Mouse (Mus musculus): Measurements from ENCODE around the gene Cdh8.
A peak's percentile ranks its signal among the peaks of the same experiment; 100 is the strongest.

Gene Cdh8

DNA sequence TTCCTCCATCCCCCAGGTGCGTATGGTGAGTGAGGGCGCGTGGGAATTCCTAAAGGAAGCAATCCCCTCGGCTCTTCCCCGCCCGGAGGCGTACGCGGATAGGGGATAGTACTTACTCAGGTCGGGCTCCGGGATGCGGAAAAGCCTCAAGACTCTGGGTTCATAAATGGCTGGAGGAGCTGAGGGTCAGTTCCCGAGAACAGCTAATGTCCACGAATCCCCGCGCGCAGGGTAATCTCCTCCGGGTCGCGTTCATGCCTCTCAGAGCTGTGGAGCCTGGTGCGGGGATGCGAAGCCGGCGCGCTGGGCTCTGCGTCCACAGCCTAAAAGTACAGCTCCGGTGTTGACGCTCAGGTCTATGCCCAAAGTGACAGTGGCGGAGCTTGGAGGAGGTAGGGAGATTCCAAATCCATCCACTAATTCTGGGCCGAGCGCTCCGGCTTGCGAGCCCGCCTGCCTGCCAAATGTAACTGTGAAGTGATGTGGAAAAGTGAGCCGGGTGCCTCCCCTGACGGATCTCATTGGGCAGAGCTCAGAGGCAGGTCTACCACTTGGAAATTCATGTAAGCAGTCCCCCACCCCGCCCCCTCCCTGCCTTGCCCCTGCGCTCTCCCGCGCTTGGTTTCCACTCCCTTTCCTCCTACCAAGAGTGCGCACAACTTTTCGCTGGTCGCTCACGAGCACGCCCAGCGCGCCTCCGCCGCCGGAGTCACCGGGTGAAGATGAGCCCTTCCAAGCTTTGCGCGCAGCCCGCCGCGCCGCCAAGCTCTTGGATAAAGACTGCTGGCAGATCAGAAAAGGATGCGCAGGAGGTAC is at the start of gene Cdh8:
Cdh8 (minus strand) TSS at position 506 of the 816 bp plus-strand sequence.
- DNase-seq = peak in 1 of 2 experiments; percentile 2

- no peak for DNase-seq
Observed at GRCm38 (mm10) chr8:99446506-99446905, 30.2 kb upstream of the Cdh8 start.

DNA sequence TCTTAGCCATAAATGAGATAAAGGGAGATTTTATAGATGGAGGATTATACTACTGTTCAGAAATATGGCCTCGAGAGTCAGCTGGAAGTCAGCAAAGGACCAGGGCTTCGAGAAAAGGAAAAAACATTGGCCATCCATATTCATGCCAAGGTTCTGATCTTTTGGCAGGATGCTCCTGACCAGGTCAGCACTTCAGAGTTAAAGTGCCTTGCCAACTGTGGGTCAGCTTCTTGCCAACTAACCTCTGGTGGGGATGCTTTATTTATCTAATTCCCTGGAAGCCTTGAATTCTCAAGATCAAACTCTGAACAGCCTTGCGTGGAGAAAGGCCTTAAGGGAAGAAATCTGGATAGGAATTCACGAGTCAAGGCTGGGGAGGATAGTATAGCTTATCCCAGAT is 9.6 kb upstream of the Cdh8 start:
- DNase-seq = no peak

DNA sequence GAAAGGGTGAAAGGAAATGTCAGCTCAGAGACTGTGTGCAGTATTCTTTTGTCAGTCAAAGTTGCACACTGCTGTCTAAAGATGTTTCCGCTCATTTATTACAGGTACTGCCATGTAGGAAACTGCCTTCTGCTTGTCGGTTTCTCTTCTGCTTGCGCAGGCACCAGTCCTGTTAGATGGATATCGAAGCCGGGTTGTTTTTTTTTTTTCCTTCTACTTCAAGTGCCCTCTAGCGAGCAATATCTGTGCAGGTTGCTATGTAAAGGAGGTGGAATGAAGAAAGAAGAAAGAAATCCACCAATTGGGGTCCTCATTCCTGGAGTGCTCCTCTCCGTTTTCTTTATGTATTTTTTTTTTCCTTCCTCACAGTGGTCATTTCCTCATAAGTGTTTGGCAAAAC is 5.2 kb upstream of the Cdh8 start:
- no peak for DNase-seq

DNA sequence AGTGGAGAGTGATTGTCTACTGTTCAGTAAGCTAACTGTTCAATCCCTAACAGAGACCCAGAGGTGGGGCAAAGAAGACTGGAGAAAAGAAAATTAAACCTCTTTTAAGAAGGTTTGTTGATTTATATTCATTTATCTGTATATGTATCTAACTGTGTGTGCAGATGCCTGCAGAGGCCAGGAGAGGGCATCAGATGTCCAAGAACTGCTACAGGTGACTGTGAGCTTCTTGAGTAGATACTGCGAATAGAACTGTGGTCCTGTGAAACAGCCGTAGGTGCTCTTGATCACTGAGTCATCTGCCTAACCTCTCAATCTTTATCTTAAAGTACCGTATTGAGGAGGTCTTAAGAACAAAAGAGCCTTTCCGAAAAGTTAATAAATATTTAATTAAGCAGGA is 3.5 kb upstream of the Cdh8 start:
- DNase-seq = no peak

DNA sequence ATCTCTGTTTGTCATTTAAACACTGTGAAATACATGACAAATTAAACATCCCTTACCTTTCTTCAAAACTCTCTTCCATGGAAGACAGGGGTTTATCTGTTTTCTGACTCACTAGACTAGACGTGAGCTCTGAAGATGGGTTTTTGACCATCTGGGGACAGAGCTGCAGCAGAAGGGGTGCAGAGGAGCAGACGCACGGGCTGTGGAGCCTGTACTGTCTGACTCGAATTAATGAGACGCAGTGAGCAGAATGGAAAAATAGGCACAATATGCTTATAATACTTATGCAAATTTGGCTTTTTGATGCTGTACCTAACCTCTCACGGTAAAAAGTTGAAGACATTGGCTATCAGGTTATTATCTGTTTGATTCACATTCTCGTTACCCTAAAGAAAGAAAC is 1.2 kb upstream of the Cdh8 start:
- no peak for DNase-seq

DNA sequence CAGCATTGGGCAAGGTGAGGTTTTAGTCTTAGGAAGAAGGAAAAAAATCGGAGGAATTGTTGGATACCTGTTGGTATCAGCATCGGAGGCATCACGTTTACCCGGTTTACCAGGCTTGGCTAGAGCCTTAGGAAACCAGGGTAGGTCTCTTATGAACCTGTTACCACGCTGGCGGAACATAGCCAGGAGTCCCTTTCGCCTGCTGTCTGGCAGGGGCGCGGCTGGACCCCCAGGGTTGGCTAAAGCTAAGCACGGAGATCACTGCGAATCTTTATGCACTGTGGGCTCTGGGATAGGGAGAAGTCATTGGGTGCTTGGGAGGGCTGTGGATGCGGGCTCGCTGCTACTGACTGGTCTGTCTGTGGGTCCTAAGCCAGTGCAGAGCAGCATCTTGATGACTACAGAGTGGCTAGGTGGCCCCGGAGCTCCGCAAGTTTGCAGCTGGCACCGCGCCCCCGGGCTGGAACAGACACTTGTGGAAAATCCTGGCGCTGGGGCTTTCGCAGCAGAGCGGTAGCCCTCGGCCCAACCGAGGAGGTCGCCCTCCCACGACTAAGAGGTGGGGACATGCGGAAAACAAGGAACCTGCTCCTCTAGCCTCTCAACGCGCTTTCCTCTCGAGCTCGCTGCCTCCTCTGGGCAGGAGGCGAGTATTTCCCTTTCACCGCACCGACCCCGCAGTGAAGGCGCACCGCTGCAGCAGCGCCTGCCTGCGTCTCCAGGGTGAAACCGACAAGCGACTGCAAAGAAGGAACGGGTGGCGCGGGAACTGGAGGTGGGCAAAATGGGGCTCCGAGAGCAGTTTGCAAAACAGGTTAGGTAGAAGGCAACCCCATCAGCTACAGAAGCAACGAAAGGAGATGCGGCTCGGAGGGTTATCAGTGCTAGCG is 950 bp downstream of the Cdh8 start:
- DNase-seq = peak in 1 of 2 experiments; percentile 2

DNA sequence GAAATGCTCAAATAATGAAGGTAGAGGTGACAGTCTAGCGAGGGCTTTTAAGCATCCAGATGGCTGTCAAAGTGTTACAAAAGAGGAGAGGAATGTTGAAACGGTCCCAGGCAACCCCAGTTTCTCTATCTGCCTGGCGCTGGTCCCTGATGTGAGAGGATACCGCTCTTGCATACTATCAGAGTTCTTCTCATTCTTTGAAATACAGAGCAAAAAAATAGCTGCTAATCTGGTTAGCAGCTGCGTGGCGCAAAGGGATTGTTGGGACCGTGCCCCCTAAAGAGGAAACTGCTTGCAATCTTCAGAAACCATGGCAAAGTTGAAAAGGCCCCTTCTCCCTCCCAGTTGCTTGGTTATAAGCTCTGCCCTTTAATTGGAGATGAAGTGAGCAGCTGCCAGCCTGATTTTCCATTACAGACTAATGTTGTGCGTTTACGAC is 1.8 kb downstream of the Cdh8 start:
- DNase-seq = no peak

DNA sequence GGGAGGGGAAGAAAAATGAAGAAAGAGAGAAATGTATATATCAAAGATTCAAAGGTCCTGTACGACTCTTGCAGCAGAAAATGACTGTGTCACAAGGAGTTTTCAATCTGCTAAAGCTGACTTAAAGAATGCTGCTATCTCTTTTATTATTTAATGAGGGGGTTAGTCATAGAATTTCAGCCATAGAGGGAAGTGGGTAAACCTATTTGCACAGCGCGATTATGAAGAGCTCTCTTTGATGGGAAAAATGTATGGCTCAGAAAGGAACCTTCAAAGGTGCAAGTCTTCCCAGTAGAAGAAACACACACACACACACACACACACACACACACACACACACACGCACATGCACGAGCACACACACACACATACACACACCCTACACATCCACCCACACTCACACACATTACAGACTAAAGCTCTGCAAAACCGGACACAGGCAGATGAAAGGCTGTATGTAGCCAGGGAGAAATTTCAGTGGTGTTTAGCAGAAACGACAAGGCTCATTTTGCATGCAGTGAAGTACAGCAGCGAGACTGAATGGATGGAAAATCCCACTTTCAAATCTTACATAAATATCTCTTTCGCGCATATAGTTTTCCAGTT is 2.3 kb downstream of the Cdh8 start:
- DNase-seq = no peak

DNA sequence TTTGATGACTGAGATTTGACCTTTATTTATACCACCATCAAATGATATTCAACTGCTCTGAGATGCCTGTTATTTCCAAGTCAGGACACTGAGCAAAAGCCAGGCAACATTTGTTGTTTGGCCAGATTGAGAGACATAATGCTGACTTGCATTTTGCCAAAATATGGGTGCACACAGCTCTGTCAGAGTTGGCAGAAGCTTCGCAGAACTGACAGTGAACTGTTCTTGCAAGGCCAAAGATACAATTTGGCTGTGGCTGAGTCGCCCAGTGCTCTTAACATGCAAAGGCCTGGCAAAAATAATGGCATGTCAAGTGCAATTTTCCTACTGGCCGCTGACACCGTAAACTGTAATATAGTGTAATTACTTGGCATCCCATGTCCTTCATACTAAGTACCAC is 22.4 kb downstream of the Cdh8 start:
- DNase-seq = no peak

DNA sequence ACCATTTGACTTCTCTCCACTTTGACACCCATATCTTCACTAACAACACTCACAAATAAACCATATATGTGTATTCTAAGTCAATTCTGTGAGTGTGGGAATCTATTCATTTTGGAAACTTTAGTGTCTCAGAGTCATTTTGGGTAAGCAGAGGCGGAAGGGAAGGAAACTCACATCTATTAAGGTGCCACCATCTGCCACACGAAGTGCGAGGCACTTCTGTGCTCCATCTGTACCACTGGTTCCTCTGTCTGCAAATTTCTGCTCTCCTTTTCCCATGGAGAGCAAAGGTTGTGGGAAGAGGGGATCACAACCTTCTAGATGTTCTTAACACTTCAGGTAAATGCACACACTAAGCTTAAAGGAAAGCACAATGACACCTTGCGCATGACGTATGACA is 46.2 kb downstream of the Cdh8 start:
- no peak for DNase-seq

- DNase-seq = no peak
Observed at GRCm38 (mm10) chr8:99369166-99369565, 47.1 kb downstream of the Cdh8 start.

- DNase-seq = no peak
Observed at GRCm38 (mm10) chr8:99368449-99368848, 47.8 kb downstream of the Cdh8 start.

- DNase-seq = no peak
Observed at GRCm38 (mm10) chr8:99353923-99354322, 62.3 kb downstream of the Cdh8 start.

DNA sequence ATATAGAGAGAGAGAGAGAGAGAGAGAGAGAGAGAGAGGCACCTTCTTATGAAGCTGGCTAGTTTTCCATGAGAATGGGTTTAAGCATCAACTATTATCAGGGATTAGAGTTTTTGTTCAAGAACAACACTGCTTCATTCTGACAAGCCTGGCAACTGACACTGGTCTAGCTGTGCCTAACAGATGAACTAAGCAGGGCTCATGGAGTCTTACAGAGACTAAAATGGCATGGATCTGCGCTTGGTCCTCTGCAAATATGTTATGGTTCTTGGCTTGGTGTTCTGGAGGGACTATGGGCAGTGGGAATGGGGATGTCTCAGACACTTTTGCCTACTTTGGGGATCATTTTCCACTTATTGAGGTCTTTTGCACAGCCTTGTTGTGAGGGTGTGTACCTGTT is 63.0 kb downstream of the Cdh8 start:
- DNase-seq = no peak

DNA sequence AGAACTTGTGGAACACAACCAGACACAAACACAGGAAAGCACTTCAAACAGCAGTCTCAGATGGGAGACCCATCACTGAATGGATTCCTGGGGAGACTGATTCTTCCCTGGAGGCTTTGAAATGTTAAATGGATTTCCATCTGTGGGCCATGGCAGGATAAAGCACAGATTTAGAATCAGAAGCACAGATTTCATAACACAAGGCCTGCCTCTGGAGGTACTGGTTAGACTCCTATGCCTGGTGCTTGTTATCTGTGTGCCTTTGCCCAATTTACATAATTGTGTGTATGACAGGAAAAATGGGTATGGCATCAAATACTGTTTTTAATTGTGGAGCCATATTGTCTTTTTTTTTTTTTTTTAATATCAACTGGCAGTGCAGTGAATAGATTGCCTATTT is 66.8 kb downstream of the Cdh8 start:
- no peak for DNase-seq

- no peak for DNase-seq
Observed at GRCm38 (mm10) chr8:99348618-99349017, 67.7 kb downstream of the Cdh8 start.

- DNase-seq = no peak
Observed at GRCm38 (mm10) chr8:99339310-99339709, 77.0 kb downstream of the Cdh8 start.

DNA sequence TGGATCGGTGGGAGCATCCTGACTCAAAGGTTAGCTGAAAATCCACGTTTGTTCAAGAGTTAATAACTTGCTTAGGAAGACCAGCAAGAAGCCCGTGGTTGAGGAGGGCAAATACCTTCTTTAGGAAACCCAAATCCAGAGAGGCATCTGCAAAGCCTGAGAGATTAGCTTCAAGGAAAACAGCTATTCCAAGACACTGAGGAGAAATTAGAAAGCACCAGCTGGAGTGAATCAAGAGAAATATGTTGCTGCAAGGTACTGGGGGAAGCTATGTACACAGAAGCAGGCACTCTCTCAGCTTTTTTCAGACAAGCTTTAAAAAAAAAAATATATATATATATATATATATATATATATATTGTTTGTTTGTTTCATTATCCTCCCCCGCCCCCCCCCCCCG is 88.7 kb downstream of the Cdh8 start:
- DNase-seq = no peak

GRCm38 (mm10) chr8:99314561-99314960 is 101.7 kb downstream of the Cdh8 start:
- no peak for DNase-seq

GRCm38 (mm10) chr8:99304184-99304583 is 112.1 kb downstream of the Cdh8 start:
- DNase-seq = no peak

- DNase-seq = no peak
Observed at GRCm38 (mm10) chr8:99290201-99290600, 126.1 kb downstream of the Cdh8 start.

DNA sequence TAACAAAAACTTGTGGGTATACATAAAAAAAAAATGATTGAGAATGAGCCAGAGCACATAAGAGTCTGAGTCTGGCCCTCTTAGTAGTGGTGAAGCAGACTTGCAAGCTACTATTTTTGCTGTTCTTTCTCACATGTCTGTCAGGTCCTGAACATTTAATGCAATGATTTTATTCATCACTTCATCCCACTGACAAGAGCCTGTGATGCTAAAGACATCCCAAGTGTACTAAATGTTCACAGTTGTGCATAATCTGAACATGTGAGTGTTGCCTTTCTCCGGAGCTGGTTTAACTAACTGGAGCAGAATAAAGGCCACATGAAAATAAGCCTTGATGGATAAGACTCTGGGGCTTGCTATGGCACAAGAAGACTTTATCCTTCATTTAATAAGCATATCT is 131.2 kb downstream of the Cdh8 start:
- no peak for DNase-seq

GRCm38 (mm10) chr8:99280375-99280774 is 135.9 kb downstream of the Cdh8 start:
- no peak for DNase-seq
